Mouse (Mus musculus): ENCODE results near the gene Rps6ka2. TPM values are rescaled to one million over a fixed set of nuclear protein-coding genes. Genes with fewer than 3 reads are reported as not detected.
"Not testable (repeated sequence)": the region's sequence is repeated elsewhere in the genome, so short reads cannot be mapped to it uniquely, and the experiment has no call there.

Rps6ka2 gene
- total RNA-seq, 2 experiments from 2014 or later: 18.3 to 18.5 TPM

GRCm38 (mm10) chr17:7324346-7324745, 154.4 kb downstream of the Rps6ka2 start, which contains the start of gene Tcp10a:
Gene Tcp10a (plus strand): TSS chr17:7324646.
- intact Hi-C loops (cut with DNase I); DNase-seq: not testable (repeated sequence)

DNA sequence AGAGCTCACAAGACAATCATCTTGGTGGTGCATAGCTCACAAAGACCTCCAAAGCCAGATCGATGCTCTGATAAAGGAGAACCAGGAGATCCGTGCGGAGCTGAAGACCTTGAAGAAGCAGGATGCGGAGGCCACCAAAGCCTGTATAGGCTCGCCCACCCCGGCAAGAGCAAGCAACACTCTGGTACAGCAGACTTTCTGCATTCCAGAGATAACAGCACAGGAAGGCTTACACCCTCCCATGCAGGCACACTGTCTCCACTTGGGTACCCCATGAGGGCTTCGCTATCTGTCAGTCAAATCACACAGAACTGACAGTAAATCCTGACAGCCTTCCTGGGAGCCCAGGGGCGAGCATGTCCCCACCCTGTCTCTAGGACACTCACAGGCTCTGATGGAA, 156.5 kb downstream of the Rps6ka2 start:
- DNase-seq; intact Hi-C loops (cut with DNase I): not testable (repeated sequence)

- DNase-seq; intact Hi-C loops (cut with DNase I): not testable (repeated sequence)
Measured at GRCm38 (mm10) chr17:7332745-7333144, 162.8 kb downstream of the Rps6ka2 start.

- intact Hi-C loops (cut with DNase I); DNase-seq: not testable (repeated sequence)
Measured at GRCm38 (mm10) chr17:7337381-7337780, 167.5 kb downstream of the Rps6ka2 start.

- DNase-seq; intact Hi-C loops (cut with DNase I): not testable (repeated sequence)
Measured at GRCm38 (mm10) chr17:7348765-7349164, 178.8 kb downstream of the Rps6ka2 start.

DNA sequence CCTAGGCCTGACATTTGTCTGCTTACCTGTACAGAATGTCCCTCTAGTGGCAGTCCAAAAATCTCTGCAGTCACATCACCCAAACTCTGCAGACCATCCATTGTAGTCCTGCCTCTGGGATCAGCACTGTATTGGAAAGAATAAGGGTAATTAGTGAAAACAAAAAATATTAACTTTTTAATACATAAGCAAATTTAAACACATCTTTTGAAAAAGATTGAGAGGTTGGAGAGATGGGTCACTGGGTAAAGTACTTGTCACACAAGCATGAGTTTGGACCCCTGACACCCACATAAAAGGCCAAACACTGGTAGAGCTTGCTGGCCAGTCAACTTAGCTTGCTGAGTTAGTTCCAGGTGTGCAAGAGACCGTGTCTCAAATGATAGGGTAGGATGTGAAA, 182.7 kb downstream of the Rps6ka2 start, which contains the start of gene Ttll2:
Ttll2 (minus strand) TSS at position 101 of the 400 bp plus-strand sequence.
- DNase-seq; intact Hi-C loops (cut with DNase I): not testable (repeated sequence)

Other genes with a start within 250 kb of the Rps6ka2 start
- 10 to 100 TPM; 46.6 to 51.7 TPM for gene Rsph3b, start 221.4 kb upstream of the Rps6ka2 start, total RNA-seq (2021)
- 1 to 10 TPM; 7.7 to 8.1 TPM for gene Tagap1, start 209.0 kb upstream of the Rps6ka2 start, total RNA-seq (2021)
- 100 to 1,000 TPM; 172 to 175 TPM for gene Rnaset2b, start 199.5 kb upstream of the Rps6ka2 start, total RNA-seq (2021)
- not detected for gene Gm49721, start 191.2 kb upstream of the Rps6ka2 start, total RNA-seq (2021)
- not detected for gene Gm1604a, start 144.5 kb upstream of the Rps6ka2 start, total RNA-seq (2021)
- not detected for gene Tcp10a, start 154.5 kb downstream of the Rps6ka2 start, total RNA-seq (2021)
- gene Ttll2, start 182.6 kb downstream of the Rps6ka2 start, total RNA-seq (2021): not detected
- gene Gm49630, start 201.9 kb downstream of the Rps6ka2 start, total RNA-seq (2021): not detected
- gene Unc93a2, start 215.3 kb downstream of the Rps6ka2 start, total RNA-seq (2021): under 1 TPM in 1 of 2 experiments, not detected in 1; 0.10 TPM